Mouse (Mus musculus) layer of hippocampus, postnatal 10 days (tissue): ENCODE measurements around the gene Parvb. TPM values are rescaled to one million over a fixed set of nuclear protein-coding genes. Genes with fewer than 3 reads are reported as not detected.

Experiments used
- DNase-seq, 2 experiments: peaks; one replicate each; pipeline ENCODE4 v3.0.0; 2021; ENCODE audit warnings: low spot score in 2 of 2
- total RNA-seq, 2 experiments: library from RNA; stranded (reverse); gene quantifications; 2 replicates each; pipeline ENCODE4 v1.2.3; 2021

Gene Parvb
- total RNA-seq, 2 experiments from 2014 or later = 37.2 TPM

DNA sequence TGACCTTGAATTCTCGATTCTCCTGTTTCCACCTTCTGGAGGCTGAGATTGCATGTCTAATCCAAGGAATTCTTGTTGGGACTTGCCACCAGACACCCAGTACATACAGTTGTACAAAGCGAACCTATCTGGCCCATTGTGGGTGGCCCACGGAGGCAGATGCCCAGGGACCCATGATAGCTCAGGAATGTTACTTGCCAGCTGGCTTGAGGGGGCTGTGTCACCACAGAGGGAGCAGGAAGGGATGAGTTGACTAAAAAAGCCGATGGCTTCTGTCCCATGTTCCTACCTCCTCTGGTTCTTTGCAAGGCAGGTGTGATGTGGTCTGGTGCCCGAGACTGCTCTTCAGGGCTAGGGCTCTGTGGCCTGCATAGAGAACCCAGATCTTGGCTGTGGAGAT, 59.3 kb downstream of the Parvb start:
- no peak for DNase-seq

DNA sequence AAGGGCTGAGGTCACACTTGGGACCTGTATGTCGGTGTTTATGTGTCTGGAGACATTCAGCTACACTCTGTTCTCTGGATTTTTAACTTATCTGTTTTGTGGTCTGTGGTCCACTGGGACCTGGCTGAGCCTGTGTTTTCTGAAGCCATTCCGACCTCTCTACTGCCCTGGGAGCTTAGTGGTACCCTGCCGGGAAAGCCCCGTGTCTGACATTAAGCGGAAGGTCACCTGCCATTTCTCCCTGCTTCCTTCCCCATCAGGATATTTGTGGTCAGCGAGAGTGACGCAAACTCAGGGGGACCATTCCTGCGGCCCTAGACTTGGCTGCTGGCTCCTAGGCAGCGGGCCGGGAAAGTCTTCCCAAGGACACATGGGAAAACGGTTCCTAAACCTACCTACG, 61.7 kb downstream of the Parvb start:
- DNase-seq = no peak

DNA sequence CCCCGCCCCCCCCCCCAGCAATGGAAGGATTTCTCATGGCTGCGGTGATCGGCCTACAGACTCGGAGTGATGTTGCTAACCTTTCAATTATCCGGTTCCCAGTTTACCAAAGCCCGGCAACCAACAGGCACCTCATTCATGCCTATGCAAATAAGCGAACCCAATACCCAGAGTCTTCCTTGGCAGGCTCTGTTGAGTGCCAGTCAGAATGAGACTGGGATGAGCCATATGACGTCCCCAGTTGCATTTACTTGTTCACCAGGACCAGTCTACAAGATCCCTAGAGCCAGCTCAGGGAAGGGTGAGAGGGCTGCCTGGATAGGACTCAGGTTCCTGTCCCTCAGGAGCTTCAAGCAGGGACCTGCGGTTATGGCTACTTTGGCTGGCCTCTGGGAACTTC, 62.5 kb downstream of the Parvb start:
- no peak for DNase-seq

DNA sequence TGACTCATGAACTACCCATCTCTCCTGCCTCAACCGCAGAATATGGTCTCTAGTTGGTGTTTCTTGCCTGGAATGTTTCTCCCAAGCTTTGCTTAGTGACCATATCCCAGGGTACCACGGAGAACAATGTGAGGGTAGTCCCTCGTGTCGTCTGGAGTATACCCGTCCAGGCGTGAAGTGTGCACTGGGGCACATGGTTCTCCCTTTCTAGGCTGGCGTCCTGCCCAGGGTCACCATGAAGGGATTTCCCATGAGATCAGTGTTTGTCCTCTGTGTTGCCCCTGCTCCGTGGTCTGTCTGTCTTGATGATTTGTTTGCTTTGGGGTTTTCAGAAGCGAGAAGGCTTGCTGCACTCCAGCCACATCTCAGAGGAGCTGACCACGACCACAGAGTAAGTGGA, 63.4 kb downstream of the Parvb start:
- DNase-seq = no peak

DNA sequence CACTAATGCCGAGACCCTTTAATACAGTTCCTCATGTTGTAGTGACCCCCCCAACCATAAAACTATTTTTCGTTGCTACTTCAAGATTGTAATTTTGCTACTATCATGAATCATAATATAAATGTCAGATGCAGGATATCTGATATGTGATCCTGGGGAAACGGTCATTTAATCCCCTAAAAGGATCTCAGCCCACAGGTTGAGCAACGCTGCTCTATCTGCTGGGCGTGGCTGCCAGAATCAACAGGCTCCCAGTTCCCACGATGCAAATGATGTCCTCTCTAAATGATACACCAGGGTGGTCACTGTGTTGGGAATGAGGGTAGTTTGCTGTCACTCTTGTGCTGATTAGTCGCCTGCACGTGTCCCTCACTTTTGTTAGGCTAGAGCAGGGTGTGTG, 65.6 kb downstream of the Parvb start:
- no peak for DNase-seq

DNA sequence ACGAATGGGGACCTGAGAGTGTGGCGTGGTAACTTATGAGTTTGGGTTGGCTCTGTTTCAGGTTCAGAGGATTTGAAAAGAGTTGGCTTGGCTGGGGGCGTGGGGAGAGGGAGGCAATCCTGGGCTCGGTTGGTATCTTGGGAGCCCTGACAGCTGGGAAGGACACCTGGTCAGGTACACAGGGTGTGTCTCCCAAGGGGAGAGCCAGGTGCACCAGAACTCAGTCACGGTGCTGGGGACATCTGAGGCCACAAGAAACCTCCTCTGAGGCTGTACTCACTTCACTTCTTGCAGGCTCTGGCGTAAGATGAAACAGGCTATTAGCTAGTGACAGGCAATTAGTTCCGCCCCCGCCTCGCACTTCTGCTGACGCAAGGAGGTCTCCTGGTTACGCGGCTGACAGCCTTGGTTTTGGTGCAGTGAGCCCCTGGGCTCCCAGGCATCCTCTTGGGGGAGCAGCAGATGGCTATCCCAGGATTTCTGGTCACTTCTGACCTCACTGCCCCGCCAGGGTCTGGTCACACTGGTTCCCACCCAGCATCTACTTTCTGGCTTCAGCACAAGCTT, 67.0 kb downstream of the Parvb start:
- DNase-seq = peak in 1 of 2 experiments; percentile 65

DNA sequence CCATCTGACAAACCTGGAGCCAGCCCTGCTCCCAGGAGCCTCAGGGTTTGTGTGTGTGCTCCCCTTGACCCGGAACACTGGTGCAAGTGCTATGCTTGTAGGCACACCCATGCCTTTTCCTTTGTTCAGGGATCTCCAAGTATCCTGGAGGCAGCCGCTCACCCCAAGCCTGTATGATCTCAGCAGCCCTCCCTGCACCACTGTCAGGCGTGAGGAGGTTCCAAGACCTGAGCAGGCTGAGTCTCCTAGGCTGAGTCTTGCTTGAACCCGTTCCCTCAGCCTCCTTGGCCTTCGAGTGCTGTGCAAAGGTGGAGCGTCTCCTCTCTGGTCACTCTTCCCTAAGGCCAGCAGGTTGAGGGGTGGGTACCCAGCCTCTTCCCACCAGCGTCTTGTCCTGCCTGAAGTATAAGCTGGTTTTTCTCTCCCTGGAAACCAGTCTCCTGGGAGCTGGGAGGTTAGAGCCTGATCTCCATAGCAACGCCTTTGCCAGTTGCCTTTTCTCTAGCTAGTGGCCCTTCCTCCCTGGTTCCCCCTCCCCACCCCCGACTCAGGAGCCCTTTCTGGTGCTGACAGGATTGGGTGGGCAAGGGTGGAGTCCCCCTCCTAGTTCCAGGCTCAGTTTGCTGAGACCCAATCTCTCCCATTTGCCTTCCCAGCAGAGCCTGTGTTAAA, 68.0 kb downstream of the Parvb start:
- no peak for DNase-seq

DNA sequence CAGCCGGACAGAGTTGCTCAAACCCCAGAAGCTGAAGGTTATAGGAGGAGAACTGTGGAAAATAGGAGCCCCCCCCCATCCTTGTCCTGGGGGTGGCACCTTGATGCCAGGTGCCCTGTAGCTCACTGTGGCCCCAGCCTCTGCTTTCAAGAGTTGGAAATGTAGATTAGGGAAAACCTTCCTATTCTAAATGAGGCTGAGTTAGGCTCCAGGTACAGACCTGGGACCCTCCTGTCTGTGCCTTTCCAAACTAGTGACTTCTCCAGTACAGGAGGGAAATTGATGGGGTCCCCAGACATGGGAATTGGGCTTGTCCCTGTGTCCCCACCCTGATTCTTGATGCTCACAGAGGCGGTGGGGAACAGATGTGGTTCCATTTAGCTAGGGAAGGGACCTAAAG, 68.7 kb downstream of the Parvb start:
- no peak for DNase-seq

DNA sequence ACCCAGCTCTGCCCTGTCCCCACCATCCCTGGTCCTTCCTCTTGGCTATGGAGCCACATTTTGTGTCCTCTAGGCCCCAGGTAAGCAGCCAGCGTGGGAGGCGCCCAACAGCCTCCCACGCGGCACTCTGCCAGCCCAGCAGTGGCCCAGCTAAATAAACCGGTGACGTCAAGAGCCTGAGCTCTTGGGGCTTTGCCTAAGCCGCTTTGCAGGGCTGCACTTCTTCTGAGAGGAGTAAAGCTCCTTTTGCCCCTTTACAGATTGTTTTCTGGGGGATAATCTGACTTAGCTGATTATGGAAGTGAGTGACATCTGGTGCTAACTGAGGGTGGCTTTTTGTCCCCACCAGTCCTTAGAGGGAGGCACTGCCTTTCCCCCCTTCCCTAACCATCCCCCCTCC, 69.2 kb downstream of the Parvb start:
- DNase-seq = no peak

DNA sequence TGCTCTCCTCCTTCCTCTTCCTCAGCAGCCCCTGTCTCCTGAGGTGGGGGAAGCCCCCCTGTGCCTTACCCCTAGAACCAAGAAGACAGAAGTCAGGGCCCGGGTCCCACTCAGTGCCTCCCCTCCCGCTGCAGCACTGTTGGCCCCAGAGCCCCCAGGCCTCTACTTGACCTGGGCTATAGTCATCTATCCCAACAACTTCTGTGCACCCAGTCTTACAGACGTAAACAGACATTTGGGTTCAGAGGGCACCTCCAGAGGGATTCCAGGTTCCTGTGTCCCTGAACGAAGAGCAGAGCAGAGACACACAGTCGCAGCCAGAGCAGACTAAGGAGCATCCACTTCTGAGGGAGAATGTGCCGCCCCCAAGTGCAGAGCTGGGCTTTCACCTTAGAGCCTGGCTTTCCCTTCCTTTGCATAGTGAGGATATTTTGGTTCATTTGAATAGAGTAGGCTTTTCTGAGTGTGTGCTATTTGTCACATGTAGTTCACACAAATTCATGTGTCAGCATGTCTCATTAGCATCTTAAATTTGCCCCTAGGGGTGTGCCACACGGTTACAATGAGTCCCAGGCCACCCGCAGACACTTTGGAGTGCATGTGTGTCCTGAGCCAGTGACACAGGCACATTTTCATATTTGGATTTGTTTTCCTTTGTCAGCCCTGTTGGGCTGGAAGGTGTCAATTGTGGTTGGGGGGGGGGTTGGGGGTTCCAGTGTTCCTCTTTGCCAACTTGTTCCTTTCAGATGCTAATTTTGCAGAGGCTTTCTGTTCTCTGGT, 70.0 kb downstream of the Parvb start:
- DNase-seq = no peak

DNA sequence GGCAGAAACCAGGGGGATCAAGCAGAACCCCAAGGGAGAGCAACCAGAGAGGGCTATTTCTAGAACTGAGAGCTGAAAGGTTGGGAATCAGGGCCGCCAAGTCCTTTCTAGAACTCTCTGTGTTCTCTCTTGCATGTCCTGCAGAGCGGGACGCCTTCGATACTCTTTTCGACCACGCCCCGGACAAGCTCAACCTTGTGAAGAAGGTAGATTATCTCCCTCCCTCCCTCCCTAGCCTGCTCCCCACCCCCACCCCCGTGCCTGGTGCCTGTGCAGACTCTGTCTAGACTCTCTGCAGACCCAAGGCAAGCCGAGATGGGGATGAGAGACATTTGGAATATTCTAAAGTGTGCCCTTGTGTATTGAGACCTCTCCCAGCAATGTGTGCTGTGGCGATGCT, 71.4 kb downstream of the Parvb start:
- no peak for DNase-seq

DNA sequence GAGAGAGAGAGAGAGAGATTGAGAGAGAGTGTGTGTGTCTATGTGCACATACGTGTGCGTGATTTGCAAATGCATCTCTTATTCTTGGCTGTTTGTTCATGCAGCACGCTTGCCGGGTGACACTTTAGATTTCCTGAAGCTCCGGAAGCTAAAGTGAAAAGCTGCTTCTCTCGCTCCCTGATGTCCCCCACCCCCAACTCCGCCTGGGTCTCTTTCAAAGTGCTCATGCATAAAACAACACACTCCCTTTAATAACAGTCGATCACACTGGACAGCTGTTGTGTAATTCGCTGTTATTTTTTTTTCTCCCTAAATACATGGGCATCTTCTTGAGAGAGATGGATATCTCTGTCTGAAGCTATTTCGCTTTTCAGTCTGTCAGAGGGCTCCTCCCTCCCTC, 73.5 kb downstream of the Parvb start:
- DNase-seq = no peak

DNA sequence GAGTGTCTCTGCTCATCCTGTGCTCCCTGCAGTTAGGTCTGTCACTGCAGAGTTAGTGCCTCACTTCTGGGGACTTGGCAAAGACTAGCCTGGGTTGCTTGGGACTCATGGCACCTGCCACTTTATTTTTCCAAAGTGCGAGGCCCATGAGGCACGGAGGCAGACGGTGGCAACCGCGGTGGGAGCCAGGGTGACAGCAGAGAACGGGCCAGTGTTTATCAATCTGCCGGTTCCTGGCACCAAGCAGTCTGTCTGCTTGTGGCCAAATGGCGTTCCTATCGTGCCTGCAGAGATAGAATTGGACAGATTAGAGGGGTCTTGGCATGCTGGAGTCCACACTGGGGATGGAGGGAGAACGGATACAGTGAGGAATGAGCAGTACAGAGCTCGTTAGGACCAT, 78.4 kb downstream of the Parvb start:
- DNase-seq = peak; percentile 61 to 69

DNA sequence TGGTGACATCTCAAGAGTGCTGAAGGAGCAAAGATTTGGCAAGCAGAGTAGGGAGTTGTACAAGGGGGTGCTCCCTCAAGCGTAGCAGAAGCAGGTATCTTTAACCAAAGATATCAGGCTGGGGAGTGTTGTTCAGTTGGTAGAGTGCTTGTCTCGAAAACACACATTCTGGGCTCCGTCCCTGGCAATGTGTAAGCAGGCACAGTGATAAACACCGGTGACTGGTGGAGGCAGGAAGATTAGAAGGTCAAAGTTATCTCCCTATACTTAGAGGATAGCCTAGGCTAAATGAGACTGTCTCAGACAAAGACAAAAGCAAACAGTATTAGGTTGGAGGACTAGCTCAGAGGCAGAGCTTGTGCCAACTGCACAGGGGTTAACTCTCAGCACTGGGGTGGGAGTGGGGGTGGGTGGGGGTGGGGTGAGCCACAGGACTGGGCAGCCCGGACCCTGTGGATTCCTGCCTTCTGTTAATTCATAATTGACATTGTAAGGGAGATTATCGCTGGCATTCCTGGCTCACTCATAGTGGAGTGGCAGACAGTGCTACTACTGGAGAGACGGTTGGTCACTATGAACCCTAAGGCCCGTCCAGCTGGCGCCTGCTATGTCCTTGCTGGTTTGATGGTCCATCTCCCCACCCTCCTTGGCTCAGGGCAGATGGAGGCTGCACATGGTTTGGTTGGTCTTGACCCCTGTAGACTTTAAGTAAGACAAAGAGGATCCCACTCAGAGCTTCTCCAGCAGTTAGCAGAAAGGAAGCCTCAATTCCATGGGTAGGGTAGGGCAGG, 79.6 kb downstream of the Parvb start:
- no peak for DNase-seq

DNA sequence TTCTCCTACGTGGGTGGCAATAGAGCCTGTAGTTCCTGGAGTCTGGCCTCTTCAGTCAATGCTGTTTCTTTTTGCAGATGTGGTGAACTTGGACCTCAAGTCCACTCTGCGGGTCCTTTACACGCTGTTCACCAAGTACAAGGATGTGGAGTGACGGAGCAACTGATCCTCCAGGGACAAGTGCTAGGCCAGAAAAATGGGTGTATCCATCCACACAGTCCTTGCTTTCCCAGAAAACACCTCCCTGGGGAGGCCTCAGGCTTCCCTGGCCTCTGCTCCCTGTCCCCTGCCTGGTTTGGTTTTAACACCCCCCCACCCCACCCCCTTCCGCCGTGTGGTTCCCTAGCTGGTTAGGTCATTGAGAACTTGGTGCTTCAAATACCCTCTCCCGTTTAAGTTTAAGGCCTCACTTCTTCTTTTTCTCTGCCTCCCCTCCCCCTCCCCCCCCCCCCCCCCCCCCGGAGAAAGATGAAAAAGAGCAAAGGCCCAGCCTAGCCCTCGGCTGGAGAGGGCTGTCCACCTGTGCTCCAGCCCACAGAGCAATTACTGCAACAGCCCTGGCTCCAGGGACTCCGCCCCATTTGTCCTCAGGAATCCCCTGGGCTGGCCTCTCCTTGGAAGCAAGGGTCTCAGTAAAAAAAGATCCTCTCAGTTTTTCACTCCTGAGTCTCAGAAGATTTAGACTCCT, 81.2 kb downstream of the Parvb start:
- DNase-seq = no peak

DNA sequence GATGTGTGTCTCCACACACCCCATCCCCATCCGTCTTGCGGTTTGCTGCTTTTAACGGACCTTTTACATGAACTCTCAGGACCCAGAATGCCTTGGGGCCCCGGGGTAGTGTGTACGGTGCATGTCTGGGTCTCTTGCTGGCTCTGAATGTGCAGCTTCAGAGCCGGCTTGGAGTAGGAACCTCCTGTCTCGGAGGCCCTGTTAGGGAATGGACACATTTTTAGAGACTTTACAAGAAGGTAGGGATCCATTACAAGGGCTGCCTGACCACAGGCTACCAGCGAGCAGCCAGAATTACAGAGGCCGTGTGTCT, 81.7 kb downstream of the Parvb start:
- DNase-seq = no peak

DNA sequence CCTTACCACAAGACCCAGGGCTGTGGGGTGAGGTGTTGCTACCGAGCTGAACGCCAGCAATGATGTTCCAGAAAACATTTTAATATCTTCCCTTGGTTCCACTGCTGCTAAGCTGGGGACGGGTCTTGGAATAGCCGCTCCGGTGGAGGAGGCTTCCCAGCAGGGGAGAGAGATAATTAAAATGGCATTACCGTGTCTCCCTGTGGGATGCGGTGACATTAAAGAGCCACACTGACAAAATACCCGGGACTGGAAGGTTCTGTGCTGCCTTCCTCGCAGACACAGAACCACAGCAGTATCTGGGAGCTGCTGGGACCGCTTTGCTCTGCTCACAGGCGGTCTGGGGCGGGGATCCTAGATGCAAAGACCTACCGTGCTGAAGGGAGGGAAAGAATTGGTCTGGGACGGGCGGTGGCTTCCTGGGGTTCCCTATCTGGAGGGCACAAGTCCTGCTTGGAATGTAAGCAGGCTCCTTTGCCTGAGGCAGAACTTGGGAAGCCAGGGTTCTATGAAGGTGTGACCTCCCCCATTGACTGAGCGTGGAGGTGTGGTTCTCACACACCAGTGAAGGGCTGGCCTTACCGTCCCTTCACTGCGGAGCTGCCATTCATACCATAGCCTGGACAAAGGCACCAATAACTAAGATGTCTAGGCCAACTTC, 82.7 kb downstream of the Parvb start:
- DNase-seq = no peak

DNA sequence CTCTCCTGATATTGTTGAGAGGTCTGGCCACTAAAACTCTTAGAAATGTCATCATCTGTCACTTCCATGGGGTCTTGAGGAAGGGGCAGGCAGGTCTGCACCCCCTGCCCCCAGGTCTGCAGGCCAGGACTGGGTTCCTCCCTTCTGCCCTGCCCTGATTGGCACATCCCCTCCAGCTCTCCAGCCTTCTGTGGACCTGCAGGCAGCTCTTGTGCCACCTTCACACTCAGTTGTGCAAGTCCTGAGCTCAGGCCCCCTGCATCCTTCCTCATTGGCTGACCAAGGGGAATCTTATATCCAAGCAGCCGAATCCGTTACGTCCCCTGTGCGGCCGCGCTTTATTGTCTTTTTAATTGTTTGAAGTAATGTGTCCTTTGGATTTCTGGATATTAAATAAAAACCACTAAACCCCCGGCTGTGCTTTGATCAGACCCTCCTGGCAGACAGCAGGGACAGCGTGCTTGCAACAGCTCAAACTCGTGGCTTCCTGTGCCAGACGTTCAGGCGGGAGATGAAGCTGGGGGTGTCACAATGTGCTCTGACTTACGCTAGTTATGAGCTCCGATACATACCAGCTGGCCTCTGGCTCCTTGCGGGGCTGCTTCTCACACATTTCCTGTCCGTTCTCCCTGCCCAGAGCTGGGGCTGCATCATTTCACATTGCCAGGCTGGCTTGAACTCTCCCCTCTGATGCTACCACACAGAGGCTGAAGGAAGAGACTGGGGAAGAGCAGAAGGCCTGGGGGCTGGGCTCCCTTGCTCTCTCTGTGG, 83.6 kb downstream of the Parvb start:
- peak; percentile 60 to 68 for DNase-seq

DNA sequence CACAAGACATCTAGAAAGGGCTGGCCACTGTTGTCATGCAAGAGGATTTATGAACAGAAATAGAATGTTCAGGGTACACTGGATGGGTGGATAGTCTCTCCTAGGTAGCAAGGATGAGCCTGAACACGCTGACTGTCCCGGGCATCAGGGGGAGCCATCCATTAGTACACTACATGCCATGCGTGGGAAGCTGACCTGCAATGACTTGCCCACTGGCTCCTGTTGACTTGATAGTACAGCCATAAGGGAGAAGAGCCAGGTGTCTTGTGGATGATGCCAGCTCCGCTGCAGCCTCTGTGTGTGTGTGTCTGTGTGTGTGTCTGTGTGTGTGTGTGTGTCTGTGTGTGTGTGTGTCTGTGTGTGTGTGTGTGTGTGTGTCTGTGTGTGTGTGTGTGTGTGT, 87.5 kb downstream of the Parvb start:
- no peak for DNase-seq

DNA sequence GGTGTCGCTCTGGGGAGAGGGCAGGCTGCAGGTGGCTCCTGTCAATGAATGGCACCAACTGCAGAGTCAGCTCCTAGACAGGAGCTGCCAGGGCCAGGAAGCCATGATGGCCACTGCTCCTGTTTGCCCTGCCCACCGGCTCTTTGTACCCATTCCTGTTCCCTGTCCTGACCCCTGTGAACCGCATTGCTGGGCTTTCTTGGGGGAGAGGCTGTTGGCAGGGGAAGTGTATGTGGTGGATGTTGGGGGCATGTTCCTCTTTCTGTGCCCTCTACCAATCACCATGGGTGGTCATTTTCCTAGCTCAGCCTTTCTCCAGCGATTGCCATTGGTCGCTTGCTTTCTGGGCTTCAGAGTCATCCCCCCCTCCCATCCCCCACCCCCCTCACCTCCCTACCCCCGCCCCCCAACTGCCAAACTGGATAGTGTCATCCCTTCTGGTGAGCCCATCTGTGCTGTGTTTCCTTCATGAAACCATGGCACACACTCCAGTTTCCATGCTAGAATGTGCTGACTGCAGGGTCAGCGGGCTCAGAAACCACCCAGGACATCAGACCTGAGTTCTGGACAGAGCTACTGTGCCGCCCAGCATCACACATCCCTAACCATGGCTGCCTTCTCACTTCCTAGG, 89.8 kb downstream of the Parvb start:
- no peak for DNase-seq
